15 mouse cellular contexts compared by ENCODE assay signal in genomic region chr12:80893720-80894494, GRCm38 (mm10). TPM values are rescaled to one million over a fixed set of nuclear protein-coding genes. Genes with fewer than 3 reads are reported as not detected.
DNase-seq lines count a peak whose midpoint lies in the region; ATAC-seq and TF ChIP-seq lines count a peak whose summit lies in the region.
"Had no signal": no experiment of that assay in that cellular context is flagged by ENCODE, and none has a peak within 500 bp of the region (broad histone marks: within the 10 kb centered on the region; RNA-seq: fewer than 3 reads in every experiment).

No protein-coding gene starts in this region.

- no peak overlapping the region for H3K4me3 ChIP-seq in intestine, embryonic 16.5 days (ENCODE audit: low read length)
- no peak overlapping the region for H3K4me3 ChIP-seq in intestine, embryonic 15.5 days (replicated peaks)
- H3K4me3 ChIP-seq in midbrain, postnatal 0 days (ENCODE audit: low read depth, low read length), result no peak overlapping the region
- no peak overlapping the region for H3K4me3 ChIP-seq in midbrain, embryonic 15.5 days
- H3K4me3 ChIP-seq in stomach, postnatal 0 days (ENCODE audit: low read depth, low read length), result no peak overlapping the region
- no peak overlapping the region for H3K4me3 ChIP-seq in midbrain, embryonic 13.5 days (replicated peaks)
- H3K4me3 ChIP-seq: neural tube, embryonic 13.5 days; stomach, embryonic 15.5 days had no signal

- H3K27me3 ChIP-seq in intestine, embryonic 16.5 days (replicated peaks; ENCODE audit: control insufficient read depth, insufficient read depth, low read length), result no peaks in the 10 kb centered on the region
- no peaks in the 10 kb centered on the region for H3K27me3 ChIP-seq in intestine, embryonic 15.5 days (replicated peaks)
- H3K27me3 ChIP-seq in midbrain, postnatal 0 days (ENCODE audit: insufficient read depth, low read length), result no peaks in the 10 kb centered on the region
- no peaks in the 10 kb centered on the region for H3K27me3 ChIP-seq in midbrain, embryonic 15.5 days (replicated peaks)
- H3K27me3 ChIP-seq in stomach, postnatal 0 days (ENCODE audit: control insufficient read depth, insufficient read depth, low read length), result no peaks in the 10 kb centered on the region
- H3K27me3 ChIP-seq in midbrain, embryonic 13.5 days, result no peaks in the 10 kb centered on the region
- H3K27me3 ChIP-seq: neural tube, embryonic 13.5 days; stomach, embryonic 15.5 days had no signal

- DNase-seq in midbrain, postnatal 0 days (ENCODE audit: low spot score), result no peak
- DNase-seq in NIH3T3 (ENCODE audit: low read depth), result peak; percentile 58
- no peak for DNase-seq in stomach, postnatal 0 days (ENCODE audit: low spot score)
- DNase-seq: heart, adult 18-20 months; heart, postnatal 10 days; kidney, adult 2 months; right cerebral cortex, postnatal 4 days; thymus, postnatal 25 days had no signal

- H3K4me1 ChIP-seq in intestine, embryonic 16.5 days (ENCODE audit: control insufficient read depth, insufficient read depth, low read length), result peaks cover 3% of the 10 kb centered on the region; the same call in 1 of the 2 replicates
- 0 out of 2 replicates have a peak, but pooled peaks cover 3% of the 10 kb centered on the region for H3K4me1 ChIP-seq in intestine, embryonic 15.5 days (replicated peaks)
- H3K4me1 ChIP-seq in midbrain, postnatal 0 days (ENCODE audit: insufficient read depth, low read length), result no peaks in the 10 kb centered on the region
- H3K4me1 ChIP-seq in midbrain, embryonic 15.5 days, result peaks cover 5% of the 10 kb centered on the region; the same call in 1 of the 2 replicates
- H3K4me1 ChIP-seq in stomach, postnatal 0 days (replicated peaks; ENCODE audit: control insufficient read depth, insufficient read depth), result no peaks in the 10 kb centered on the region
- peaks cover 3% of the 10 kb centered on the region for H3K4me1 ChIP-seq in midbrain, embryonic 13.5 days (replicated peaks)
- H3K4me1 ChIP-seq: stomach, embryonic 15.5 days had no signal

- peak; percentile 37 for TF ChIP-seq CTCF in midbrain, postnatal 0 days (IDR thresholded peaks at IDR 0.05)
- peak; percentile 50 for TF ChIP-seq CTCF in stomach, postnatal 0 days (IDR thresholded peaks at IDR 0.05; ENCODE audit: low read depth)

- peak; percentile 31; the same call in 1 of the 2 replicates for ATAC-seq in intestine, embryonic 16.5 days
- ATAC-seq in intestine, embryonic 15.5 days, result no peak; the same call in 1 of the 2 replicates
- ATAC-seq in midbrain, postnatal 0 days (ENCODE audit: low FRiP score), result no peak
- ATAC-seq in midbrain, embryonic 15.5 days (replicated peaks), result no peak
- ATAC-seq in stomach, postnatal 0 days (ENCODE audit: low FRiP score, low TSS enrichment), result no peak
- no peak for ATAC-seq in midbrain, embryonic 13.5 days

- TF ChIP-seq EP300 in stomach, postnatal 0 days (optimal IDR thresholded peaks at IDR 0.05), result no peak

- WGBS in intestine, embryonic 16.5 days, result 80% methylated on average over 18 of the region's 18 CpGs
- 81% methylated on average over 18 of the region's 18 CpGs for WGBS in intestine, embryonic 15.5 days
- WGBS in midbrain, postnatal 0 days, result 88% methylated on average over 18 of the region's 18 CpGs
- 90% methylated on average over 18 of the region's 18 CpGs for WGBS in midbrain, embryonic 15.5 days
- WGBS in stomach, postnatal 0 days, result 81% methylated on average over 18 of the region's 18 CpGs
- WGBS in midbrain, embryonic 13.5 days, result 88% methylated on average over 18 of the region's 18 CpGs

- no peaks in the 10 kb centered on the region for H3K36me3 ChIP-seq in intestine, embryonic 16.5 days (ENCODE audit: control insufficient read depth, insufficient read depth, low read length)
- no peaks in the 10 kb centered on the region for H3K36me3 ChIP-seq in intestine, embryonic 15.5 days
- no peaks in the 10 kb centered on the region for H3K36me3 ChIP-seq in midbrain, postnatal 0 days (ENCODE audit: insufficient read depth, low read length)
- no peaks in the 10 kb centered on the region for H3K36me3 ChIP-seq in midbrain, embryonic 15.5 days (replicated peaks)
- no peaks in the 10 kb centered on the region for H3K36me3 ChIP-seq in stomach, postnatal 0 days (ENCODE audit: control insufficient read depth, insufficient read depth, low read length)
- H3K36me3 ChIP-seq in midbrain, embryonic 13.5 days, result no peaks in the 10 kb centered on the region
- H3K36me3 ChIP-seq: neural tube, embryonic 13.5 days; stomach, embryonic 15.5 days had no signal

- no peak overlapping the region for H3K27ac ChIP-seq in intestine, embryonic 16.5 days (ENCODE audit: low read length)
- no peak overlapping the region for H3K27ac ChIP-seq in intestine, embryonic 15.5 days
- no peak overlapping the region for H3K27ac ChIP-seq in midbrain, postnatal 0 days (ENCODE audit: low read depth, low read length)
- H3K27ac ChIP-seq in midbrain, embryonic 15.5 days, result no peak overlapping the region
- H3K27ac ChIP-seq in stomach, postnatal 0 days (replicated peaks), result no peak overlapping the region
- H3K27ac ChIP-seq in midbrain, embryonic 13.5 days, result no peak overlapping the region
- H3K27ac ChIP-seq: hindbrain, embryonic 14.5 days; neural tube, embryonic 13.5 days; stomach, embryonic 15.5 days had no signal

- no peaks in the 10 kb centered on the region for H3K9me3 ChIP-seq in intestine, embryonic 16.5 days (ENCODE audit: control insufficient read depth, low read length)
- H3K9me3 ChIP-seq in intestine, embryonic 15.5 days, result no peaks in the 10 kb centered on the region
- no peaks in the 10 kb centered on the region for H3K9me3 ChIP-seq in midbrain, postnatal 0 days (ENCODE audit: low read length)
- no peaks in the 10 kb centered on the region for H3K9me3 ChIP-seq in midbrain, embryonic 15.5 days
- H3K9me3 ChIP-seq in stomach, postnatal 0 days (ENCODE audit: control insufficient read depth, low read length), result no peaks in the 10 kb centered on the region
- no peaks in the 10 kb centered on the region; the same call in 1 of the 2 replicates for H3K9me3 ChIP-seq in midbrain, embryonic 13.5 days
- H3K9me3 ChIP-seq: stomach, embryonic 15.5 days had no signal

- no peak overlapping the region for H3K4me2 ChIP-seq in intestine, embryonic 16.5 days (ENCODE audit: low read depth, low read length)
- no peak overlapping the region for H3K4me2 ChIP-seq in intestine, embryonic 15.5 days (replicated peaks)
- no peak overlapping the region for H3K4me2 ChIP-seq in midbrain, postnatal 0 days (ENCODE audit: low read depth, low read length, poor library complexity, severe bottlenecking)
- no peak overlapping the region for H3K4me2 ChIP-seq in midbrain, embryonic 15.5 days
- no peak overlapping the region for H3K4me2 ChIP-seq in stomach, postnatal 0 days (replicated peaks; ENCODE audit: low read depth)
- no peak overlapping the region for H3K4me2 ChIP-seq in midbrain, embryonic 13.5 days (replicated peaks)

- no peak overlapping the region for H3K9ac ChIP-seq in intestine, embryonic 16.5 days (ENCODE audit: low read depth, low read length)
- no peak overlapping the region for H3K9ac ChIP-seq in intestine, embryonic 15.5 days
- no peak overlapping the region for H3K9ac ChIP-seq in midbrain, postnatal 0 days (replicated peaks; ENCODE audit: low read length, poor library complexity, severe bottlenecking)
- no peak overlapping the region for H3K9ac ChIP-seq in midbrain, embryonic 15.5 days
- no peak overlapping the region for H3K9ac ChIP-seq in stomach, postnatal 0 days (ENCODE audit: low read length)
- H3K9ac ChIP-seq in midbrain, embryonic 13.5 days (replicated peaks), result no peak overlapping the region
- H3K9ac ChIP-seq: hindbrain, embryonic 14.5 days; stomach, embryonic 15.5 days had no signal

RNA-seq across cellular contexts. Expression of gene Srsf5, which starts 51.4 kb away (rescaled TPM):
- 466 and 492 TPM in 2 replicates for polyA plus RNA-seq in intestine, embryonic 16.5 days (2015; fragmentation: Nextera tagmentation; extraction: Ambion mirVana)
- 515 and 607 TPM in 2 replicates for polyA plus RNA-seq in intestine, embryonic 15.5 days (2015; fragmentation: Nextera tagmentation; extraction: Ambion mirVana)
- 252 and 341 TPM in 2 replicates for total RNA-seq in midbrain, postnatal 0 days (2014; rRNA removed)
- polyA plus RNA-seq in midbrain, postnatal 0 days (2015; fragmentation: Nextera tagmentation; extraction: Ambion mirVana), result 422 and 475 TPM in 2 replicates
- 404 and 430 TPM in 2 replicates for polyA plus RNA-seq in midbrain, embryonic 15.5 days (2015; fragmentation: Nextera tagmentation; extraction: Ambion mirVana)
- 283 and 303 TPM in 2 replicates for polyA plus RNA-seq in stomach, postnatal 0 days (2015; fragmentation: Nextera tagmentation; extraction: Ambion mirVana)
- 506 and 554 TPM in 2 replicates for polyA plus RNA-seq in midbrain, embryonic 13.5 days (2015; fragmentation: Nextera tagmentation; extraction: Ambion mirVana)
